Mouse (Mus musculus): ENCODE results near the gene Dach1.
A peak's percentile ranks its signal among the peaks of the same experiment; 100 is the strongest.

Gene Dach1

DNA sequence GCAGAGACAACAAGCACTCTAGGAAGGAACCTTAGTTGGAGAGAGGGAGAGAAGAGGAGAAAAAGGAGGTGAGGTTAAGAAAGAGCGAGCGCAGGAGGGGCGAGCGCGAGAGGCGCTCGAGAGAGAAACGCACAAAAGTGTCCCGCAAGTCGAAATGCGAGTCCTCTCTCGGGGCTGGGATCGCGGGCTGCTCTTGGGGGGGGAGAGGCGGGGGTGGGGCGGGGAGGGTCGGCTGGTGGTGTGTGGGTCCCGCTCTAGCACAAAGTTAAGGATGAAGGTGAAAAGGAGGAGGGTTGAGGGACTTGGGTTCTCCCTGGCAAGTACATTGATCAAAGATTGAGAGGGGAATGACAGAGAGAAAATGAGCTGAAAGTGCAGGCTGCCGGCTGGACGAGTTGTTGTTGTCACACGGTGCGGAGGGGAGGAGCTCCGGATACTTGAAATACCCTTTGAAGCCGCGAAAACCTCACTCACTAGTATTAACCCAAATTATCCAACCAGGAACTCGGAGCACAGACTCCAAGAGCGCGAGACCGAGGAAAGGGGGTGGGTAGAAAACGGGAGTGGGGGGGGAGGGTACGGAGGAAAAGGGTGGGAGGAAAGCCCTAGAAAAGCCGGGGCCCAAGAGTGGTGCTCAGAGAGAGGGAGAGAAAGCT is at the start of gene Dach1:
Gene Dach1 (minus strand): TSS at position 345 of the 656 bp plus-strand sequence.
- DNase-seq (ENCODE audit: inconsistent ontology term): peak; percentile 98

DNA sequence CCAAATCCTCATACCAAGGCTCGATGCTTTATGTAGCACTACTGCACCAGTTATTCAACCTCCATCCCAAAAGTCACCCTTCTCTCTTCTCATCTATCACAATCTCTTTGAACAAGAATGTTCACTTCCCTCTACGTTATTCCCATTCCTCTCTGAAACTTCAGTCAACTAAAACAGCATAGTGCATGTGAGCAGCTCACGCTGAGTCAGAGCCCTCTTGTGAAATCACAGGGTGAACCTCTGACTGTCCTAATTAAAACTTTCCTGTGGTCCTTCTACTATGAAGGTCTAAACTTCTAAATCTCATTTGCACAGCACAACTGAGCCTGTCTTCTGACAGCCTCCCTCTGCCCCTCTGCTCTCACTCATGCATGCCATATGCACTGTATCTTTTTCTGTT is 30.5 kb upstream of the Dach1 start:
- no peak for DNase-seq (ENCODE audit: inconsistent ontology term)

DNA sequence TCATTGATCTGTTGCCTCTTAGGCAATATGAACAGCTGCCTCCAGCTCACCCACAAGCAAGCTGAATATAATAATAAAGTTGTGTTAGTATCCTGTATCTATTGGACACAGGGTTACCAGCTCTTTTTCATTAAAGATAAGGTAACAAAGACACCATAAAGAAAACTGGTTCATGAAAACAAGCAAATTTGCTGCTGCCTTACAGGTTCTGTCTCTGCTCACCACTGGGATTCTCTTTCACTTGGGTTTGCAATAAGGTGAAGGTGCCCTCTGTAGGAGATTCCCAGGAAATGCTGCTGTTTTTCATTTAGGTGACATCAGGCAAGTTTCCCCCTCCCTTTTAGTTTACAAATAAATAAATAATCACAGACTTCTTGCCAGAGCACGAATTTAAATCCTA is 12.0 kb upstream of the Dach1 start:
- DNase-seq (ENCODE audit: inconsistent ontology term): peak; percentile 32

DNA sequence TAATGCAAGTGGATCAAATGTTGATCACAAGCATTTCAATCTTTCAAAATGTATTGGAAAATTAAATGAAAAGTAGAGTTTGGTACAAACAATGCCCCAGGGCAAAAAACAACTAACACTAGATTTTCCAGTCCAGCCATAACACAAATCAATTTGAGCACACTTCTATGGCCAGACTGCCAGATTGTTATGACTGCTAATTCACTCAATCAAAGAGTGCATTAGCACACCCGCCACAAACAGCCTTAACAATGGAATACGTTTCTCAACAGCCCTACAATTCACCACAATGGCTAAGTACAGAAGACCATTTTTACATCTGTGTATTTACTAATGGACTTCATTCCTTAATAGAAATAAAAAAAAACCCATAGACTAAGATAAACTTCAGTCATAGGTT is 4.3 kb upstream of the Dach1 start:
- DNase-seq (ENCODE audit: inconsistent ontology term): no peak

DNA sequence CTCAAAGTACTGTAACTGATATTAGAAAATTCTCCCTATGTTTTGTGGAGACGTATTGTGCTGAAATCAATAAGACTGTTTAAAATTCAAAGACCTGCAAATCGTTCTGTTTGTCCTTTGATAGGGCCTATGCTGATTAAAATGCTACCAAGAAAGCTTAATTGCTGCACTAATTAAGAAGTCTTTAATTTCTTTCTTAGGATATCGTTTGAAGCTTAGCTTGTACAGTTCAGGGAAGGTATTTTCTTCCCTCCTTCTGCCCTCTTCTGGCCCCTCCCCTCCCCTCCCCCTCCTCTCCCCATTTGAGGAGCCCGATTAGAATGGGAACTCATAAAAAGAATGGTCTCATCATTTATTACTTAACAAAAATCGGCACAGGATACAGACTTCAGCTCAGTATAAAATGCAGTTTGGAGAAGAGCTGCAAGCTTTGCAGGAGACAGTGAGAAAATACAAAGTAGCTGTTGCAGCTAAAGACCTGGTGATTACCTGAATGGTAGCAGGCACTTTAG is 2.9 kb upstream of the Dach1 start:
- peak; percentile 56 for DNase-seq (ENCODE audit: inconsistent ontology term)

DNA sequence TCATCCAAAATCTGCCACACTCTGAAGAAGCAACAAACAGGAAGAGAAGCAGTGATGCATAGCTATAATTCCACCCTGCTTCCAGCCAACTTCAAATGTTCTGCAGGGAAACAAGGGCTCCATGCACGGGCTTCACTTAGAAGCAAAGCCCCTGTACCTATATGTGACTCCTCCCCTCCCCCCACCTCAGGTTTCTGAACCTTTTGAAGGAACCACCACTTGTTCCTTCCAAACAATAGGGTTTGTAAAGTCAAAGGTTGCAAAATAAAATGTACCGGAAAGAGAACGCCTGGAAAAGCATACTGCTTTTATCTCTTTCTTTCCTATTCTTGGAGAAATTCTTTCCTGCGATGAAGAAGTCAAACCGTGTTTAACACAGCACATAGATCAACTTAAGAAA is 2.3 kb upstream of the Dach1 start:
- peak; percentile 27 for DNase-seq (ENCODE audit: inconsistent ontology term)

DNA sequence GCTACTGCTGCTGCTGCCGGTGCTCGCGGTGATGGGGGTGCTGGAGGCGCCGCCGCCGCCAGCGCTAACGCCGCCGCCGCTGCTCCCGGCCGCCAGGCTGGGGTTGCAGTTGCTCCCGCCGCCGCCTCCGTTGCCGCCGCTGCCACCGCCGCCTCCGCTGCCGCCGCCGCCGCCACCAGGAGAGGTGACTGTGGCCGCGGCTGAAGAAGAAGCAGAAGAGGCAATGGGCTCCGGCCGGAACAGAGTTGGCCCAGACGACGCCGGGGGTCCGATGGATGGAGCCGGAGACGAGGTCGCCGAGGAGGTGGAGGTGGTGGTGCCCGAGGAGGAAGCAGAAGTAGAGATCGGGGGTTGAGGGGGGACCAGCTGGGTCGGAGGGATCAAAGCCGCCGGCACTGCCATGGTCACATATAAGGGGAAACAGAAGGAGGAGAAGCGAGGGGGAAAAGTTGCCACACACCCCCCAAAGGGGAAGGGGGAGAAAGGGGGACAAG is 610 bp downstream of the Dach1 start:
- peak; percentile 54 for DNase-seq (ENCODE audit: inconsistent ontology term)

DNA sequence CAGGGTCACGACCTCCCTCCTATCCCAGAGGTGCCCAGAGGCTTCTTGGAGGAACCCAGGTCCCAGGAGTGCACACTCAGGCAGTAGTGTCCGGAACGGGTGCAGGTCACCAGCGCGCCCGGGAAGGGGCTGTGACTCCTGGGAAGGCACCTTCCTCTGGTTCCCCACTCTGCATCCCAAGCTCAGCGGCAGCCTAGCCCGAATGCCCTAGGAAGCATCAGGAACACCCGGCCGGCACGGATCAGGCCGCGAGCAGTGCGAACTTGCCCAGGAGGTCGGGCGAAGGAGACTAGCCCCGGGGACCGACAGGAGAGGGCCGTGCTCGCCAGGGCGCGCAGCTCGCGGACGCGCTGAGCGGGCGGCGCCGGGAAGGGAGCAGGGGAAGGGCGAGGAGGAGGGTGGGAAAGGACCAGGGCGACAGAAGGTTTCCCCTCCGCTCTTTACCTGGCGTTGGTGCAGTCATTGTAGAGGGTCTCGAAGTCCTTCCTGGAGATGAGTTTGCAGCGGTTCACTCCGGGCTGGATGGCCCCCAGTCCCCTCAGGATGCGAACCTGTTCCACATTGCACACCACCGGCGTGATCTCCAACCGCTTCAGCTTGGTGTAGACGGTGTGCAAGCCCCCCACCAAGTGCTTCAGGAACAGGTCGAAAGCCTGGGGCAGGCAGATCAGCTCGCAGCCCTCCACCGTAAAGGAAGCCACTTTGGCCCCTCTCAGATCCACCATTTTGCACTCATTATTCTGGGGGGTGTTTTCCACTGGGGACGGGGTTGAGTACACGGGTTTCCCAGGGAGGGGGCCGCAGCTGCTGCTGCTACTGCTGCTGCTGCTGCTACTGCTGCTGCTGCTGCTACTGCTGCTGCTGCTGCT is 1.3 kb downstream of the Dach1 start:
- no peak for DNase-seq (ENCODE audit: inconsistent ontology term)

DNA sequence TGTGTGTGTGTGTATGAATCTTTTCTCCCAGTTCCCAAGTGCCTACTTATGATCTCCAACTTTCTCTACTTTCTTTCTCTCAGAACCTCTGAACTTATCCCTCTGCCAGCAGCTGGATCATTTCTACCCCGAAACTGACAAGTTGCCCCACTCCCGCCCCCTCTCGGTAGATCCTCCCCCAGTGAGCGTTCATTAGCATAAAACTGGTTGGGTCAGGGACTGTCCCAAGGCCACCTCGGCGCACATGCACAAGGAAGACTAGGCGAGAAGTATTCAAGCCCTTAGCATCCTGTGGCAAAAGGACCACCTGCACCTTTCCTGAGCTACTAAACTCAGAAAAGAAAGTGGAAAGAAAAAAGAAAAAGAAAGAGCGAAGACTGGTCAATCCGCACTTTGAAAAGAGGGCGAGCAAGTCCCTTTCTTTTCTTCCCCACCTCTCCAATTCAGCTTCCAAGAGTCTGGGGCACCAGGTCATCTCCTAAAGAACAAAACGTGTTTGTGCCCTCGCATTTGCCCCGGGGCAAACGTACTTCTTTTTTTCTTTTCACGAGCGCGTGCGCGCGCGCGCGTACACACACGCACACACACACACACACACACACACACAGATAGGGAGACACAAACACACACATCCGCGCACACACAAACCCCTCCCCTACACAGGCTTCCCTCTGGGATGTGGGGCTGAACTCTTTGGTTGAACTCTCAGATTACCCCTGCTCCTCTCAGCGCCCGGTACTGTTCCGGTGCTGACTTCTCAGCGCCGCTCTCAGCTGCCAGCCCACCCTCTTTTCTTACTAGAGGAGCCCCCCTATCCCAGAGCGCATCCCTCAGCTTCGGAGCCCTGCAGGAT is 2.2 kb downstream of the Dach1 start:
- peak; percentile 89 for DNase-seq (ENCODE audit: inconsistent ontology term)

DNA sequence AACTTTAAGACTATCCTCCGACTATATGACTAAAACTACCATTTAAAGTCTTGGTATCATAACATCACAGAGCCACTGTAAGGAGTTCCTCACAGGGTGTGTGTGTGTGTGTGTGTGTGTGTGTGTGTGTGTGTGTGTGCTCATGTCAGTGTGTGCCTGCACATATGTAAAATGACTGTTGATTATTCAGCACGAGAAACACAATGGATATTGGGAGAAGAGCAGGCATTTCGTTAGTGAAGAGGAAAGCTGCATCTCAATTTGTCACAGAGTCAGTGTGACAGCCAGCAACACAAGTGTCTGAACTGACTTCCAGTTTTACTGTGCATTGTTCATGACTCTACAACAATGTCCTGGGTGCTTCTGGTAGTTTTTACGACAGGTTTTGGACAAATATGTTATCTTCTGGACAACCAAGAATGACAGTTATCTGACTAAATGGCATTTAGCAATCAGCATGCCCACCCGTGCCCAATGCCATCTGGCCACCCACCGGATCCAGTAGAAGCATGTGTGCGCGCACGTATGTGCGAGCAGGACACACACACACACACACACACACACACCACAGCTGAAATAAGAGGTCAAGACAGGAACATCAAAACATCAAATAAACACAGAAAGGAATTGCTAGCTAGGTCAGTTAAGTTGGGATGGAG is 3.1 kb downstream of the Dach1 start:
- DNase-seq (ENCODE audit: inconsistent ontology term): peak; percentile 51

DNA sequence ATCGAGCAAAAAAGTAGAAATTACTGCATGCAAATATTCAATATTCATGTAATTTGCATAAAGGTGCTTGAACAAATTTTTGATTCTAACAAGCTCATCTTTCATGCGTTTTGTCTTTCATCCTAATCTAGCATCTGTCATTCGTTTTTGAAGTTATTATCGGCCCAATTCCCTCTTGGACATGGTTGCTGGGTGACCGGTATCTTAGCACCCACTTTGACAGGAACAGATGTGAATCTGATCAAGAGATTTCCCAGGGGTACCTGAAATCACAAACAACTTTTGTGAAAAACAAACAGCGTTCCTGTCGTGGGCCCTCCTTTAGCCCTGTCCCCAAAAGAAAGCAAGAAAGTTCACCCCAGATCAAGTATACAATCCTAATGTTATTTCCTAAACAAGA is 12.8 kb downstream of the Dach1 start:
- DNase-seq (ENCODE audit: inconsistent ontology term): no peak

DNA sequence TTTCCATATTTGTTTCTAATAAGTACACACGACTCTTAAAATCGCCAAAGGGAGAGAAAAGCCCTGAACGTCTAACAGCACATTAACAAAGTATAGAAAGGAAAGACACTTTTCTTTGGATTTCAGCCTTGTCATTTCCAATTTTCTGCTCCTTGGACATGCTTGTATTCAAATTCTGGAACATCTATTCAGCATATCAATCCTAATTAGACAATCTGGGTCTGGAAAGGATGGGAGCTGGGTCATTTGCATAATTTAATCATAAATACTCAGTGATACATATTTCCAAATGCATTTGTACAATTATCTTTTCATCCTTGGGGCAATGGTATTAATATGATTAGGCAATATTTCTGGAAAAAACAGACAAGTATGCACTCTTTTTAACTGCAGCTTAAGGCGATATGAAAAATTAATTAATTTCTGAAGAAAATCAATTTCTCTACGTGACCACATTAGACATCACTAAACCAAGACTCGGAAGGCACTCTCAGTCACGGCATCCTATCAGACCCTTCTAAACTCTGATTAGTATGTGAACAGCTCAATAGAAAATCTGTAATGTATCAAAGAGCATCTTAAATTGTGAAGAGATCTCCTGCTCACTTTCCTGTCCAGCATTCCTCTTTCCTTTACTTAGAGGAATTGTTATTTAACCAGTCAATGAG is 13.7 kb downstream of the Dach1 start:
- peak; percentile 64 for DNase-seq (ENCODE audit: inconsistent ontology term)

DNA sequence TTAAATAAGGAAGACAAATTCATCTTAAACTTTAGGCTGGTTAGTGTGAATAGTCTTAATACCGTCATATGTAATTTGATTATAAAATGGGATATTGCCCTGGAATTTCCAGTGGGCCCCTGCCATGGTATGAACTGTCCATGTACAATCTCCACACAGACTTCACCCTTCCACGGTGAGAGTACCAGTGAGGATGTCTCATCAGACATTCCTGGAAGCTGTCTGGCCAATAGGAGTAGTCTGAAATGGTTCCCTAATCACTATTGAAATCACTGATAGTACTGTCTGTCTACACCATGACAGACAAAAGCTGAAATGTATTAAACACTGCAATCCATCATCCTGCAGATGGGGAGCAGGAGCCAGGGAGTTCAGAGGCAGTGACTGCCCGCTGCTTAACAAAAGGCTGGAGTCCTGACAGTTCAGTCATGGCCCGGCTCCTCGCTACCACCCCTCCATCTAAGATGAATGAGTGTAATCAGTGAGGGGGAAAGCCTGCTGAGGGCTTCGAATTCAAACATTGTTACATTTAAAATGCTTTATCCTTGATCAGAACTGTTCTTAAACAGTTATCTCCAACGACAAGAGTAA is 14.6 kb downstream of the Dach1 start:
- DNase-seq (ENCODE audit: inconsistent ontology term): peak; percentile 67

DNA sequence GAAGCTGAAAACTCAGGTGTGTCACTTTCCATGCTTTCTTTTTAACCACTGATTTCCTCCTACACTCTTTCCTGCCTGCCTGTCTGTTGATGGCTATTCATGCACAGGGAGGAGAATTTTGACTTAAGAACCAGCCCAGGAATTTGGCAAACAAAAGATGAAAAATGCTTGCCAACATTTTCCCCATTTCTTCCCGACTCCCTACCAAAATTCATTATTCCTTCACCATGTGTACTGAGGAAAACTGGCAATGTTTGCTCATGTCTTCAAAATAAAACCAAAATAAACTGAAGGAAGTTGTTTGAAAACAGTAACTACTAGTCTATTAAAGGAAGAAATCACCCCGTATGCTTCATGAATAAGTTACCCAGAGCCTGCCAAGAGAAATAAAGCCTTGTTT is 27.8 kb downstream of the Dach1 start:
- peak; percentile 72 for DNase-seq (ENCODE audit: inconsistent ontology term)

DNA sequence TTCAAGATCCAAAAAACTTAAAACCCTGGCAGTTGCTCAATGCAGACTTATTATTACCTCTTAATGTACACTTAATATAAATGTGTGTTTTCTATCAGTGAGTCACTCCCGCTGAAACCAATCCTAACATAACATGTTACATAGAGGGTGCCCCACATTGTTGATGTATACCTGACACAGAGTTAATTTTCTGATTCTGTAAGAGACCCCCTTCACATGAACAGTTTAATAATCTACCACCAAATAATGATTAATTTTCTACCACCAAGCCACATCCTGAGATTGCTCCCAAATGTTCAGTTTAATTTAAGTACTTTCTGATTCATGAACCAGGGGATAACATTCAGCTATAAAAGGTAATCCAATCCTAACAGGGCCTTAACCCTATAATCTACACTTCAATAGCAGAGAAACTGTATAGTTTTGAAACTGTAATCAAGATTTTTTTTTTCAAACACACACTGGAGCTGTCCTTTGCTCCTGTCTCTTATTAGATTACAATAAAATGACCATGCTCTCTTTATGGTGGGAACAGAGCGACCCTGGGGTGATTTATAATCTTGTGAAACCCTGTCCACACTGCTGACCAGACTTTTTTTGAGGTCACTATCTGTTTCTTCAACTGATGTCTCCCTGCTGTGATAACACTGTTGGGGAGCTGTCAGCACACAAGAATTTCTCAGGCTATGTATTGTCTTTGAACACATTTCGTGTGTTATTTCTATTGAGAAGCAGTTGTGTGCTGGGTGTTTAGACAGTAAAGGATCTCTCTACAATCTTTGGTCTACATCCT is 30.5 kb downstream of the Dach1 start:
- no peak for DNase-seq (ENCODE audit: inconsistent ontology term)

DNA sequence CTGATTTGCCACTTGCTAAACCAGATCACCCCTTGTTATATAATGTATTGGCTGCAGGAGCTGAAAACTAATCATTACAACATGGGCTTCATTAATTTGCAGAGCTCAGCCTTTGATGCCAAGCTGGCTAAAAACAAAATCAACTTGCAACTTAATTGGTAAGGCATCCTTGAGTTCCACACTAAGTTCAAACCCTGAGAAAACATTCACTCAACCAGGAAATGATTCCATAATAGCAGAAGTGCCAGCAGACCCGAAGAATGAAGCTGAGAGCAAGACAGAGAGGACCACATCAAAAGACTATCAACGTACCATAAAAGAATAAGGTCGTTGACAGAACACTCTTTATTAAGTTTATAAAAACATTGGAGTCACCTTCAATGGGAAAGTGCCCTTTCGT is 35.0 kb downstream of the Dach1 start:
- DNase-seq (ENCODE audit: inconsistent ontology term): peak; percentile 81

DNA sequence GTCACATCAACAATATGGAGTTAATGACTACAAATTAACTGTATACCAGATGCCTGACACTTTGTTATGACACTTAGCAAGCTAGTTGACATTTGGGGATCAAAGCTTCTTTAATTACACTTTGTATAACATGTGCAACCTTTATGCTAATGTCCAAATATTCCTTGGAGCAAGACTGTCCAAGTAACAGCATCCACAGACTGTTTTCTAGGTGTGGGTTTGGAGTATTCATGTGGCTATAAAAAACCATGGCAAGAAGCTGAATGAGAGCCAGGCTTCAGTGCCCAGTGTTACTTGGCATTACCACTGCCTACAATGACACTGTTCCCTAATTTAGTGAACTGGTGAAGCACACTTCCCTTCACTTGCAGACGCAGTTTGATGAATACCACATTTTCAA is 46.5 kb downstream of the Dach1 start:
- no peak for DNase-seq (ENCODE audit: inconsistent ontology term)

DNA sequence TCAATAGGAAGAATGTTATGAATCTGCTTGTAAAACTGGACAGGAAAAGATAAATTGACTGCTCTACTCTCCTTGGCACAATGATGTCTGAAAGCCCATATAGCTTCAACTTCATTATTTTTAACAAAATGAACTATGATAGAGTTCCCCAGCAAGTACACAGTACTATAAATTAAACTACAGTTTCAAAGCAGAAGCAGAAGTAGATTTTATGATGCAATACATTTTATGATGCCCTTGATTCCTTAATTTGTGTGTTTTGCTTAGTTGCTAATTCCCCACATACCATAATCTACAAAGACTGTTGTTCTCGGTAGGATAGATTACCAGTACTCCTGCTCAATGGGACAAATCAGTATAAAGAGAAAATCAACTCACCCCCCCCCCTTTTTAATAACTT is 52.9 kb downstream of the Dach1 start:
- DNase-seq (ENCODE audit: inconsistent ontology term): no peak

DNA sequence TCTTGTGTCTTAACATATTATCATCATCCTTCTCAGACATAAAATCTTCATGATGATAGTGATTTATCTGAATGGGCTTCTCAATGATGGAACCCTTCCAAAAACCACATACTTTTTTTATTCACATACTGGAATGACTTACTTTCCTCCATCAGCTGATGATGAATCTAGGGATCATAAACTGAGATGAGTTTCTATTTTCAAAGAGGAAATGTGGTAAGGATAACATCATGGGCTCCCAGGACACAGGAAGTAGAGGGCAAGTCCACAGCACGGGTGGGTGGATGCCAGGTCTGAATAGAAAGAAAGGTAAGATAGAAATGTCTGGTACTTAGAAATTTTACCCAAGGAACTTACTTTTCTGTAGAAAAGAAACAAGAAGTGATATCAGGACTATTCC is 56.5 kb downstream of the Dach1 start:
- DNase-seq (ENCODE audit: inconsistent ontology term): peak; percentile 79

DNA sequence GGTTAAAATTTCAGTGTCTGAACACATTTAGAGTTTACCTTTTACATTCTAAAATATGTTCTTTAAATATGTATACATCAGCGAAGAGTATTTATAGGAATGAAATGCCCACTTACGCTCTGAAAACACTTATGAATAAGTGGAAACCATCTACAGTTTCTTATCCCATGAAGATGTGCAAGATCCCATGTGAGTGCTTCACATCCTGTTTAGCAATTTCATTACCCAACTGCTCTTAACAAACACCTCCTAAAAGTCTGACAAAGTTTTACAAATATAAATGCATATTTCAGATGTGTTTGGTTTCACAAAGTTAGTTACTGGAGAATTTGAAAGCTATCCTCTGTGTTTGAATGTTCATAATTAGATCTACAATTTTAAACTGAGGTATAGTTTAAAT is 59.6 kb downstream of the Dach1 start:
- no peak for DNase-seq (ENCODE audit: inconsistent ontology term)
